Mouse (Mus musculus): Measurements from ENCODE around the gene Cenpo. TPM values are rescaled to one million over a fixed set of nuclear protein-coding genes. Genes with fewer than 3 reads are reported as not detected.

Cenpo gene
- total RNA-seq, 2 experiments from 2014 or later: 1.7 to 1.8 TPM

GRCm38 (mm10) chr12:4151969-4152368 lies 82.1 kb downstream of the Cenpo start:
- peak; percentile 62 for DNase-seq (ENCODE audit: low spot score)

- no peak for DNase-seq (ENCODE audit: low spot score)
Measured at GRCm38 (mm10) chr12:4150936-4151335, 83.2 kb downstream of the Cenpo start.

Other genes starting within 250 kb of the Cenpo start
- 1 to 10 TPM; 3.3 to 5.6 TPM for gene Efr3b, start 195.4 kb downstream of the Cenpo start, total RNA-seq (2021)
- gene Dnajc27, start 151.7 kb downstream of the Cenpo start, total RNA-seq (2021): 10 to 100 TPM; 35.0 to 39.3 TPM
- gene Adcy3, start 101.2 kb downstream of the Cenpo start, total RNA-seq (2021): 1 to 10 TPM; 1.2 to 1.6 TPM
- 1 to 10 TPM; 5.3 to 5.8 TPM for gene Ptrhd1, start 267 bp downstream of the Cenpo start, total RNA-seq (2021)
- gene Ncoa1, start 242.9 kb upstream of the Cenpo start, total RNA-seq (2021): 10 to 100 TPM; 23.9 to 27.7 TPM